Mouse (Mus musculus) adrenal gland, adult 18-20 months (tissue): ENCODE measurements around the gene Ocln. TPM values are rescaled to one million over a fixed set of nuclear protein-coding genes. Genes with fewer than 3 reads are reported as not detected.
"Not testable (repeated sequence)": the region's sequence is repeated elsewhere in the genome, so short reads cannot be mapped to it uniquely, and the experiment has no call there.

Experiments
- DNase-seq, 2 experiments: peaks; one replicate each; pipeline ENCODE4 v3.0.0; 2021 to 2022; ENCODE audit warnings: low spot score in 2 of 2
- total RNA-seq, 2 experiments: library from RNA; stranded (reverse); gene quantifications; 1 replicate in 1 of 2; 2 replicates in 1 of 2; pipeline ENCODE4 v1.2.3; 2021

Gene Ocln
- total RNA-seq, 2 experiments from 2014 or later: 2.5 to 22.2 TPM

DNA sequence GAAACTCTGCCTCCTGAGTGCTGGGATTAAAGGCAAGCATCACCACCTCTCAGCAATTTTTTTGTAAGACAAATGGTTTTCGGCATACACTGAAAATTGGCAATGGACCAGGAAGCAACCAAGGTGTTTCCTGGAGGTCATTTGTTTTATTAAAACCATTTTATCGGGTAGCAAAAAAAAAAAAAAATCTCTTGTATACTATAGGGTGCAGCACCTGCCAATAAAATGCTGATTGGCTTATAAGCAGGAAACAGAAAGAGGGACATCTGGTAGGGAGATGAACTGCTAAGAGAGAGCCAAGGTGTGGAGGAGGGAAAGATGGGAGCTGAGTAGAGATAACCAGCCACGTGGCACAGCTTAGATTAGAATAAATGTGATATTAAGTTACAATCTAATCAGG, 7.0 kb downstream of the Ocln start:
- DNase-seq: no peak

DNA sequence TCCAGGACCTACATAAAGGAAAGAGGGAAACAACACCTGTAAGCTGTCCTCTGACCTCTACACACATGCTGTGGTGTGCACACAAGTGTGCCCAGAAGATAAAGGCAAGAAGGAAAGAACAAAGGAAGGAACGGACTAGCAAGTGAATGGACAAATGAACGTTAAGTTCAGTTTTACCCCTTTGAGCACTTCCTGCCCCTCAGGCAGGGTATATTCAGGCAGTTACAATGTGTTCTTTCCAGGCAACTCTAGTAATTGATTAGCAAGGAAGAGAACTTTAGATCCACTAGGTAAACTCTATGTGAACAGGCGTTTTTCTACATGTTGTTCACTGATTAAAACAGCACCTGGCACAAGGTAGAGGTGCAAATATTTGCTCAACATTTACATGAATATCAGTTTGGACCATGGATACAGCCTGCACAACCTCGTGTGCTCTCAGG, 8.3 kb downstream of the Ocln start:
- DNase-seq: no peak

DNA sequence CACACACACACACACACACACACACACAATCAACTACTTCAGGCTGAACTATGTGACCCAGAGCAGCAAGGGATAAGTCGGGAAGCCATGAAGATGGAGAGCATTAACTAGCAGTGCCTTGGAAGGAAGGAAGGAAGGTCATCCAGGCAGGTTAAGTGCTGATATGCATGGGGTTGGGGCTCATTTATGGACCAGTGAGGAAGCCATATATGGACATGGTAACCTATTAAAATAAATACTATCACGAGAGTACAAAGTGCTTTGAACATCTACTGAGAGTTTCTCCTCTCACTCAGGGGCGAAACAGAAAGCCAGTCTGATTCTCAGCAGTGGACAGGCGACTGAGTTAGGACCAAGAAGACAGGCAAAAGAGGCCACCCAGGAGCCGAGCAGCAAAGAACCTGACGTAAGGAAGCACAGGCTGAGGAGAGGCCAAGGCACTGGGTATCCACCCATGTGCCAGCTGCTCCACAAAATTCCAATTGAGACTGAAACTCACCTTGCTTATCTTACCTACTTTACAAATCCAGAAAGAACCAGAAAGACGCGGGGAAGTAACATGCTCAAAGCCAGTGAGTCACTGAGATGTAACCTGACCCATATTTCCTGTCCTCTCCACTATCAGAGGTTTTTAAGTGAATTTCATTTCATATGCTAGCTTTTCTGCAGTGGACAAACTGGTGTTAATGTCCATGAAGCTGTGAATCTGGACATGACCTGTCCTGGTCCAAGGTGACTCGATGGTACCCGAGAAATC, 9.3 kb downstream of the Ocln start:
- no peak for DNase-seq

DNA sequence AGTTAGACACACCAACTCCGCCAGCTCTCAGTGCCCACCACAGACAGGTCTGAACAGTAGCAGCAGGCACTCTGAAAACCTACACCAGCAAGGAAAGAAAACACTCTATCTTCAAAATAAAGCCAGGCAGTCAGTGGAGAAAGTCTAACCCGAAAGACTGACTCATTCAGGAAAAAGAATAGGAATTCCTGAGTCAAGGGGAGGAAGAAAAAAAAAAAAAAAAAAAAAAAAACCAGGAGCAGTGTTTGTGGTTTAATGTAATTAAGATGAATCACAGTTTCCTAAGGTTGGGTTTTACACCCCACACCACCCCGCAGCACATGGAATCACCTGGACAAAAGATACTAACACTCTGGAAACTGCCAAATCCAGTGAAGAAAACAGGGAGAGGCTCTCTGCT, 16.4 kb downstream of the Ocln start:
- DNase-seq: no peak

DNA sequence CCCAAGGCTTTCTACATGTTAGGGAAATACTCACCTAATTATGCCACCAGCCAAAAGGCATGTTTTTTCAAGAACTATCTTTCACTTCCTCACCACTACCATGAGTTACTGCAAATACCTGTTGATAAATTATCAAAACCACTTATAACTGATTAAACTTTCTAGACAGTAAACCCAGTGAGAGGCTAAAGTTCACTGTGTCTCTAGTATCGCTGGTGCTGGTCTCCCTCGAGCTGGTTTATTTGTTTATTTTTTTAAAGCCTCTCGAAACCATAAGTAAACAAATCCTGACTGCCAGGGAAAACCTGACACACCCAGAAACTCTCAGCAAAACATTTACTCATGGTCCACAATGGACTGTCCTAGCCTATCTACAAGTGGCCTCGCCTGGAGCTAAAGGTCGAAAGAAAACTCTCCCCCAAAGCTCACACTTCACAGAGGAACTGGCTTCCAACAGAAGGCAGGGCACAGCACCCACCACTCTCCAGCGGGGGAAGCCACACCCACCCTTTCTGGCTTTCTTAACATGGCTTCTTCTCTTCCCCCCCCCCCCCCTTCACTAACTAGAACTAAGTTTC, 19.6 kb downstream of the Ocln start:
- no peak for DNase-seq

DNA sequence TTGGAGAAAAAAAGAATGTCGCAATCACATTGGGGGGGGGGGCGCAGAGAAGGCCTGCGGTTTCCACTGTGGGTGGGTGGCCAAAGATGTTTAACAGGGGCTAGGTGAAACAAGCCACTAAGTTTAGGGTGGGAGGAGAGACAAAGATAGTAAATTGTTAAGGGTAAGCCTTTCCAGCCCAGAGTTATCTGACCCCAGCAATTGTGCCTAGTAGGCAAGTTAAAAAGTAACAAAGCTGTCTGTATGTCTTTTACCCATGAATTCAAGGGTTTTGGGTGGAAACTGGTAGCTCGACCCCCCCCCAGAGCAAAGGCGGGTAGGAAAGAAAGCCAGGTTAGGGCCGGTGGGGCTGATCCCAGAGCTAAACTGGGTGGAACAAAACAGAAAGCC, 25.9 kb downstream of the Ocln start:
- no peak for DNase-seq

DNA sequence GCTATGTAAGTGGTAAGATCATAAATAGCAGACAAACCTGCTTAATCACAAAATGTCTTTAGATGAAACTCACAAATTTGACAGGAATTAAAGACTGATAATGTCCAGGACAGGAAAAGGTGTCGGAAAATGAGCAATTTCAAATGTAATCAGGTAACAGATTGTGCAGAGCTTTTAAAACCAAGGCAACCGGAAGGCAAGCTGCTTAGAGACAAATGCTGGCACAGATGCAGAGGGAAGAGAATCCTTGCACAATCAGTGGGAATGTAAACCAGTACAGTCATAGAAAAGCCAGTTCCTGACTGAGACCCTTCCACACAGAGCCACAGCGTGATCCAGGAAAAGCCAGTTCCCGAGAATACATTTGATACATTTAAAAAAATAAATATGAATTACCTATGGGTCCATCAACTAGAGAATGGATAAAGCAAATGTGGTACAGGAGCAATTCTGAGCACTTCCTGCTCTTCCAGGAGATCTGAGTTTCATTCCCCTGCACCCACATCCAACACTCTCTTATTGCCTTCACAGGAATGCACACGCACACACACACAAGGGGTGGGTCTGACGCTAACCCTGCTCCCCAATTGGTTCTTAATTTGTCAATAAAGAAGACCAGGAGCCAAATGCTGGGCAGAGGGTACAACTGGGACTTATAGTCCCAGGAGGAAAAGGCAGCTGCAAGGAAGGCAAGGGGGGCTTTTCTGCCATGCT, 26.4 kb downstream of the Ocln start:
- DNase-seq: no peak

DNA sequence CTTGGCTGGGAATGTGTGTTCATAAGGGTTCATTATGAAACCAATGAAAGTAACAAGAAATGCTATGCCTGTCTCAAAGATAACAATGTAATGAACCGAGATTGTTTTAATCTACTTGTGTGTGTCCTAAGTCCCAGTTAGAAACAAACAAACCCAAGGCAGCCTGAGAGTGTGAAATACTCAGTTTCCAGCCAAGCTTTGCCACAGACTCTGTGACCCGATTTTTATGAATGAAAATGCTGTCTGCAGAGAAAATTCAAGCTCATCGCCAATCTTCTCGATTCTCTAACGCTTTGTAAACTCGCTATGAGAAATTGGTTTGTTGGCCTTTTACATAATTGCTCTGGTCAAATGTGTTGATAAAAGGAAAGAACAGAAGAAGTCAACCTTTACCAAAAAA, 27.6 kb downstream of the Ocln start:
- DNase-seq: no peak

DNA sequence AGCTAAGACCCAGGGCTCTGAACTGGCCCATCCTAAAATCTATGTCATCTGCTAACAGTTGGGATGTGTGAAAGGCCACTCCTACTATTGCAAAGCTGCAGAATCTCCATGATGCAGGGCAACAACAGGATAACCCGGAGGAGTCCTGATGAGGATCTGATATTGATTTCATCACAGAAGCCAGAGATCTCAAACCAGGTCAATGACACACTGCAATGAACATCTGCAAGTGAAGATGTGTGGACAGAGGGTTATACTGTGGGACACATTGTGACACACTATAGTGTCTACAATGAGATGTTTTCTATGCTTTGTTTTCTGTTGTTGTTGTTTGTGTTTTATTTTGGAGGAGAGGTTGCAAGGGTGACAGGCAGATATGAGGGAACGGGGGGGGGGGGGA, 28.8 kb downstream of the Ocln start:
- no peak for DNase-seq

DNA sequence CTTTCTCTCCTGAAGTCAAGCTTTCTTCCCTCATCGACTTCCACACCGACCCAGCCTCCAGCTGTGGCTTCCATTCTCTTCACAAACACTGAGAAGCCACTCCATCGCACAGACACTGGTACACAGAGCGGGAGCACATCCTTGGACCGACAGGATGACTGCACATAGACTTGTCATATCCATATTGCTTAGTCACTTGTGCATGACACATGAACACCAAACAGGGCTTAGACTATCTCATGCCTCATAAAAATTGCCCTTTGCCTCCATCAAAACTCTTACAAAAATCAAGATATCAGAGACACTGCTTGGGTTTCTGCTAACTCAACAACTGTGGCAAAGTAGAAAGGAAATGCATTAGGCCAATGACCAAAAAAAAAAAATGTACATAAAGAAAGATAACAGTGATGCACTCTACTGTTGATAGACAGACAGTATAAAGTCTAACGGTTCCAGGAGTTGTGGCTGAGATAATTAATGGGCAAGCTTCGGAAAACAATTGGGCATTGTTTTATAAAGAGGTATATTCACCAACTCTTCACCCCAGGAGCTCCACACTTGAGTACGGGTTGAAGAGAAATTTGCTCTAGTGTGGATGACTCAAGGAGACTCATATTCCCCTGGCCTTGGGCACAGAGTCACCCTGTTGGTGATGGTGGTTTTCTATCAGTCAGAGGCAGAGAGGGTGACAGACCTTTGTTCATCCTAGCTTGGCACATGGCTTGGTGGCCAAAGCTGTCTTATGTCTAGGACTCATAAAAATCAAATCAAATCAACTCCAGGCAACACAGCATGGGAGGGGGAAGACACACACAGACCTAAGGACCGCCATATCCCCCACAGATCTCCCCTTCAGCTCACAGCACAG, 30.6 kb downstream of the Ocln start:
- DNase-seq: no peak

DNA sequence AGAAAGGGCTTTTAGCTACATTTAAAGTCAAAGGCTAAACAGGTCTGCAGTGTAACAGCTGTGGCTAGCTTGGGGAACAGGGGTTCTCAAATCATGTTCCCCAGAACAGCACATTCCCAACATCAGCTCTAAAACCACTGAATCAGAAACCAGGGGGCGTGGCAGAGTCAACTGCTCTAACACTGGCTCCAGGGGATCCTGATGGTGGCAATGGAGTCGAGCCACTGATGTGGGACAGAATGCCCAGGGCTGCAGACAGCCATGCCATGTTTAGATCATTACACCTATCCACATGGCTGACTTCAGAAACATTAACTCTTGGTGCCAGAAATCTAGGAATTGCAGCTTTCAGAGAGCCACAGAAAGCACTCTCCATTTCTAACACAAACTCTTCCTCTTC, 33.4 kb downstream of the Ocln start:
- DNase-seq: no peak

DNA sequence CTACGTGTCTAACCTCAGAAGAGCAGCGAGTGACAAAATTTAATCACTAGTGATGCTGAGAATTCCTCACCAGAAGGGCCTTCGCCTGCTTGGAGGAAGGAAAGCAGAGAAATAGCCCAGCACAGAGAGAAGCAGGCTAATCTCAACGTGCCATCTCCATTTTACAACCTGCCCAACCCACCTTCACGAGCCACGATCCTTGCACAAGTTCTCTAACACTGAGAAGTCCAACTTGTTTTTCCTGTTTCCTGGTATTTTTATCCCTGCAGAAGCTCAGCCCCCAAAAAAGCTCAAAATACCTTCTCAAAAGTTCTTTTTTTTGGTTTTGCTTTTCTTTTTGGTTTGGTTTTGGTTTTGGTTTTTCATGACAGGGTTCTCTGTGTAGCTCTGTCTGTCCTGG, 34.3 kb downstream of the Ocln start:
- no peak for DNase-seq

DNA sequence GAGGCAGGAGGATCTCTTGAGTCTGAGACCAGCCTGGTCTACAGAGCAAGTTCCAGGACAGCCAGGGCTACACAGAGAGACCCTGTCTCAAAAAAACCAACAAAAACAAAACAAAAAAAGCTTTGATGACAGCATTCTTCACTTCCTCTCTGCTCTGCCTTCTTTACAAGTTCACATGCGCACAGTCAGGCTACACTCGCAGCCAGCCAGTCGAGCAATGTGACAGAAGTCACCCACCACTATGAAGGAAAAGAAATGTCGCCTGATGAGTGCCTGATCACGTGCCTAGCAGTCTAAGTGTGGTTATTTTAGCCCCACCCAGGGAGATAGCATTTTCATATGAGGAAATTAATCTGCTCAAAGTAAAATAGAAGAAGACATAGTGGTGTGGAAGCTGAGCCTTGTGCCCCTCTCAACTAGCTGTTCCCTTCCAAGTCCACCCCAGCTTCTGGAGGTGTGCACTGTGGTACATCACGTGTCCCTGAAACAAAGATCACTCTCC, 34.8 kb downstream of the Ocln start:
- DNase-seq: no peak

DNA sequence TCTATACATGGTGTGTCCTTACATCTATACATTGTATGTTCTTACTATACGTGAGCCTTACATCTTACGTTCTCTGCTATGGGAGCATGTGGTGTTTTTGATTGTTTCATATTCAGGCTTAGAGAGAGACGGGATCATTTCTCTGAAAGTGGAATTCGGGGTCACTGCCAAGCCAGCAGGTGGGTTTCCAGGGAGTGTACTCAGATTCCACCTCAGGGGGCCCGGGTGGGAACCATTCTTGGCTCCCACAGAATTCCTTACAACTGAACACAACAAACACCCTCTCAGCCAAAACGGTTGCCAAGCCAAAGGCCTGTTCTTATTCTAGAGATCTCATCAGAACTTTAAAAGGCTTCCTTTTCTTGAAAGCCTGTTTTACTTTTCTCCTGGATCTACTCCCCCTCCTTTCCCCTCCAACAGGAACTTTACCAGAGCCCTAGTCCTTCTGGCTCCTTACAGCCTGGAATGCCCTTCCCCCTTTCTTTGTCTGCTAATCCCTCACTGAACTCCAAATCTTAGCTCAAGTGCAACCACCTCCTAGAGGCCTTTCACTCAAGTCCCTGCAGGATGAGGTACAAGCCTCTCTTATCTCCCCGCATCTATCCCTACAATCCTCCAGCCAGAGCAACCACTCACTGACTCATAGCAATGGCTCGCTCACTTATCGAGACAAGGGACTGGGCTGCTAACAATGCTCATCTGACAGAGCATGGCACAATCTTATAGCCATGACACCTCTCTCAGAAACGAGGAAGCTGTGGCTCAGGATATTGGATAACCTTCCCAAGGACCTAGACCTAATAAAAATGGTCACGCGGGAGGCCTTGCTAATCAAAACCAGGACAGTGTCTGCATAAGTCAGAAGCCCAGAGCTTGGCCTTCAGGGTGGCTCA, 36.1 kb downstream of the Ocln start:
- peak in 1 of 2 experiments; percentile 24 for DNase-seq

DNA sequence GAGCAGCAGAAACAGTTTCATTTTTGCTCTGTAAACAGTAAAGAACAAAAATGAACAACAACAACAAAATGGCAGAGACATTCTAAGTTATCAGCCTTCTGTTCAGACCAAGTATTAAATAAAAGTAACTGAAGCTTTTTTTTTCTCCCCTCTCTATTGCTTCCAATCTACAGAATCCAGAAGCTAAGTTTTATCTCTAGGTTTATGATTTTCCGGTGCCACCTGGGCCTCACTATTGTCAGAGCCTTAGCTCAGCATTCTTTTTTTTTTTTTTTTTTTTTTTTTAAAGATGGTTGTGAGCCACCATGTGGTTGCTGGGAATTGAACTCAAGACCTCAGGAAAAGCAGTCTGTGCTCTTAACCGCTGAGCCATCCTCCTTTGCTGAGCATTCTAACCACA, 39.7 kb downstream of the Ocln start:
- DNase-seq: no peak

DNA sequence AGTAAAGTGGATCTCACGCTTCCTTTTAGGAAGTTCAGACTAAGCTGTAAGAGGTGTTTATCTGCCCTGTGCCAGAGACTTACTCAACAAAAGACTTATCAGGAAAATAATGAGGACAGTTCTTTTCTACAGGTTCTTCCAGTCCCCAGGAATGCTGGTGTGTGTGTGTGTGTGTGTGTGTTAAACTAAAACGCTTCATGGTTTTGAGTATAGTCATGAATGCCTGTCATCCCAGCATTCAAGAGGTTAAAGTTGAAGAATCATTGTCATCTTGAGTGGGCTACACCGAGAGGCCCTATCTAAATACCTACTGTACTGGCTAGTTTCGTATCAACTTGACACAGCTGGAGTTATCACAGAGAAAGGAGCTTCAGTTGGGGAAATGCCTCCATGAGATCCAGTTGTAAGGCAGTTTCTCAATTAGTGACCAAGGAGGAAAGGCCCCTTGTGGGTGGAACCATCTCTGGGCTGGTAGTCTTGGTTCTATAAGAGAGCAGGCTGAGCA, 40.6 kb downstream of the Ocln start:
- no peak for DNase-seq

DNA sequence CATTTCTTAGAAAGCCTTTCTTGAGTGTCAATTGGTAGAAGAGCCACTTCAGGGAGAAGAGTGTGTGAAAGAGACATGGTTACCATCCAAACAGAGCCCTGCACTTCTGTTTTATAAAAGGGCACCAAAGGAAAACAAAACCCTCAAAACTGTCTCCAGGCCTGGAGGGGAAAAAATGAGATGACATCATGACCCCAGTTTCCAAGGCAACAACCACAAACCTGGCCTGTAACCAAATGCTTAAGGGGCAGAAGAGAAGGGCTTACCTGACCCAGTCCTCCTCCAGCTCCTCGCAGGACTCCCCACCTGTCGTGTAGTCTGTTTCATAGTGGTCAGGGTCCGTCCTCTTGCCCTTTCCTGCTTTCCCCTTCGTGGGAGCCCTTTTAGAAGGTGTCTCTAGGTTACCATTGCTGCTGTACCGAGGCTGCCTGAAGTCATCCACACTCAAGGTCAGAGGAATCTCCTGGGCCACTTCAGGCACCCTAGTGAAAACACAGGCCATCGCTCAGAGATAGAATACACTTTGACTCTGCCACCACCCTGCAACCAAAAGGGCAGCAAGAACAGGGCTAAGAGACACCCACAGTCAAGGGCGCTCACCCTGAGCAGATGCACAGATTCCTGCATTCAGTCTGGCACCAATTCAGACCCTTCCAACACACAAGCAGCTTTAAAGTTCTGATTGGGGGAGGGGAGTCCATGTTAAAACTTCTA, 41.2 kb downstream of the Ocln start:
- peak in 1 of 2 experiments; percentile 17 for DNase-seq

DNA sequence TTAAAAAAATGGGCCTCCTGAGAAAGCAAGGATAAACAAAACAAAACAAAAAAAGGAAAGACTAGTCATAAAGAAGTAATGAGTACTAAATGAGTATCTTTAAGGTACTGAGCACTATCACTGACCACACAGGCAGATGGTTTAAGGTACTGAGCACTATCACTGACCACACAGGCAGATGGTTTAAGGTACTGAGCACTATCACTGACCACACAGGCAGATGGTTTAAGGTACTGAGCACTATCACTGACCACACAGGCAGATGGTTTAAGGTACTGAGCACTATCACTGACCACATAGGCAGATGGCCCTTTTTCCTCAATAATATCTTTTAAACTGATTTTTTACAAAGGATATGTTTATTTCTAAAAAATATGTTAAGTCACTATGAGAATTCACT, 52.9 kb downstream of the Ocln start:
- not testable (repeated sequence) for DNase-seq

DNA sequence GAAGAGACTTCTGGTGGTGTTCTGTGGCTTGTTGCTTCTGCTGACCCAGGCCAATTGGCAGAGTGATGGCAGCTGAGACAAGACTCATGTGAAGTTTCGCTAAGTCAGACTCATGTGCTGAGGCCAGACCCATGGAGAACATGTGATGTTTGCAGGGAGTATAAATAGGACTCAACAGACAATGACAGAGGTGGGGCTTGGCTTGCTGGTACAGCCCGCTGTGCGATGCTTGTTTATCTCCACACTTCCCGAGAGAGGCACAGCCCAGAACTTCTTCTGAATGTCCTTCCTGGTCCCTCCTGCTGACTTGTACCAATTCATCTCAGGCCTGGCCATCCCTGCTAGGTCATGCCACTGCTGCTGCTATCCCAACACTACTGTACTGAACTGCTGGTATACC, 57.2 kb downstream of the Ocln start:
- DNase-seq: no peak
